Mouse (Mus musculus): ENCODE results near the gene Psen2.

Gene Psen2

GRCm38 (mm10) chr1:180277563-180277962, 14.3 kb upstream of the Psen2 start:
- CTCF ChIA-PET = interaction anchor here (0.5 to 0.9 kb wide), 3 partner anchors 24 to 58 kb away, joined by 3 to 7 read pairs (median 3); no protein-coding TSS in a partner anchor

GRCm38 (mm10) chr1:180274725-180275308, 11.6 kb upstream of the Psen2 start:
- CTCF ChIA-PET = no interaction called here

GRCm38 (mm10) chr1:180269033-180269432, 5.8 kb upstream of the Psen2 start:
- CTCF ChIA-PET = interaction anchor here (0.5 to 2.2 kb wide), 7 partner anchors 26 to 164 kb away, joined by 3 to 9 read pairs (median 5); no protein-coding TSS in a partner anchor

- CTCF ChIA-PET = interaction anchor here (0.5 to 2.2 kb wide), 9 partner anchors 27 to 164 kb away, joined by 3 to 9 read pairs (median 5); no protein-coding TSS in a partner anchor
Observed at GRCm38 (mm10) chr1:180268249-180269031, 5.2 kb upstream of the Psen2 start.

- CTCF ChIA-PET = interaction anchor here (0.5 to 2.2 kb wide), 2 partner anchors 63 to 155 kb away, joined by 5 to 7 read pairs; partner anchors contain the start of gene Itpkb
Observed at GRCm38 (mm10) chr1:180267151-180267550, 3.9 kb upstream of the Psen2 start.

- CTCF ChIA-PET = interaction anchor here (0.6 kb wide), 1 partner anchor 285 kb away, joined by 3 read pairs; no protein-coding TSS in a partner anchor
Observed at GRCm38 (mm10) chr1:180265399-180265798, 2.2 kb upstream of the Psen2 start.

- CTCF ChIA-PET = no interaction called here
Observed at GRCm38 (mm10) chr1:180264851-180265250, 1.6 kb upstream of the Psen2 start.

- CTCF ChIA-PET = no interaction called here
Observed at GRCm38 (mm10) chr1:180264389-180264788, 1.2 kb upstream of the Psen2 start.

- CTCF ChIA-PET = interaction anchor here (0.8 to 1.2 kb wide), 2 partner anchors 144 to 161 kb away, joined by 4 read pairs; no protein-coding TSS in a partner anchor
Observed at GRCm38 (mm10) chr1:180261857-180262570, 1.2 kb downstream of the Psen2 start.

GRCm38 (mm10) chr1:180261415-180261814, 1.8 kb downstream of the Psen2 start:
- CTCF ChIA-PET = no interaction called here

GRCm38 (mm10) chr1:180260886-180261285, 2.4 kb downstream of the Psen2 start:
- CTCF ChIA-PET = no interaction called here

GRCm38 (mm10) chr1:180259753-180260152, 3.5 kb downstream of the Psen2 start:
- CTCF ChIA-PET = interaction anchor here (0.6 kb wide), 1 partner anchor 8 kb away, joined by 3 read pairs; no protein-coding TSS in a partner anchor

- CTCF ChIA-PET = no interaction called here
Observed at GRCm38 (mm10) chr1:180257446-180257845, 5.8 kb downstream of the Psen2 start.

GRCm38 (mm10) chr1:180256866-180257265, 6.4 kb downstream of the Psen2 start:
- CTCF ChIA-PET = no interaction called here

- CTCF ChIA-PET = no interaction called here
Observed at GRCm38 (mm10) chr1:180256138-180256674, 7.0 kb downstream of the Psen2 start.

GRCm38 (mm10) chr1:180255294-180256117, 7.7 kb downstream of the Psen2 start:
- CTCF ChIA-PET = interaction anchor here (0.6 to 0.9 kb wide), 2 partner anchors 11 to 58 kb away, joined by 3 to 4 read pairs; no protein-coding TSS in a partner anchor

- CTCF ChIA-PET = interaction anchor here (0.8 kb wide), 1 partner anchor 146 kb away, joined by 3 read pairs; no protein-coding TSS in a partner anchor
Observed at GRCm38 (mm10) chr1:180254316-180254715, 8.9 kb downstream of the Psen2 start.

GRCm38 (mm10) chr1:180252656-180253190, 10.5 kb downstream of the Psen2 start:
- CTCF ChIA-PET = no interaction called here

GRCm38 (mm10) chr1:180251176-180252048, 11.8 kb downstream of the Psen2 start:
- CTCF ChIA-PET = interaction anchor here (0.6 to 0.7 kb wide), 3 partner anchors 9 to 624 kb away, joined by 3 to 5 read pairs (median 3); no protein-coding TSS in a partner anchor
